Mouse (Mus musculus) liver, postnatal 0 days (tissue): ENCODE data around the gene Bicc1. TPM values are rescaled to one million over a fixed set of nuclear protein-coding genes. Genes with fewer than 3 reads are reported as not detected.
A peak's percentile ranks its signal among the peaks of the same experiment; 100 is the strongest.

ENCODE experiments used
- ATAC-seq: fragments of 200-750 bp; cut with Nextera tagmentation; 2 replicates; pipeline ENCODE4 v1.8.0; 2017; ENCODE audit warnings: mild to moderate bottlenecking, moderate library complexity
- DNase-seq: peaks from one replicate; pipeline ENCODE4 v3.0.0-alpha.2; 2016
- H3K27ac ChIP-seq: fragments of 300-500 bp; sonication (generic); 2 replicates; pipeline ENCODE4 v1.5.1; 2014; ENCODE audit warnings: antibody characterized with exemption, moderate library complexity, mild to moderate bottlenecking, low read depth
- H3K27me3 ChIP-seq: fragments of 300-500 bp; sonication (generic); 2 replicates; pipeline ENCODE4 v1.6.1; 2014; ENCODE audit warnings: low read length, control low read depth, mixed read lengths; ENCODE audit not compliant: insufficient read depth
- H3K36me3 ChIP-seq: fragments of 300-500 bp; sonication (generic); replicated peaks from 2 replicates; pipeline ENCODE4 v1.6.1; 2014; ENCODE audit warnings: mild to moderate bottlenecking, control low read depth, low read length, moderate library complexity, mixed read lengths; ENCODE audit not compliant: insufficient read depth
- H3K4me1 ChIP-seq: fragments of 300-500 bp; sonication (generic); 2 replicates; pipeline ENCODE4 v1.6.1; 2014; ENCODE audit warnings: antibody characterized with exemption, mild to moderate bottlenecking, control low read depth; ENCODE audit not compliant: insufficient read depth
- H3K4me2 ChIP-seq: fragments of 300-500 bp; sonication (generic); 2 replicates; pipeline ENCODE4 v1.6.1; 2014; ENCODE audit warnings: low read depth, mild to moderate bottlenecking, low read length, moderate library complexity, mixed read lengths
- H3K4me3 ChIP-seq: fragments of 300-500 bp; sonication (generic); 2 replicates; pipeline ENCODE4 v1.5.1; 2014; ENCODE audit warnings: low read depth, low read length
- H3K9ac ChIP-seq: fragments of 300-500 bp; sonication (generic); replicated peaks from 2 replicates; pipeline ENCODE4 v1.6.1; 2014; ENCODE audit warnings: mild to moderate bottlenecking, moderate library complexity
- H3K9me3 ChIP-seq: fragments of 300-500 bp; sonication (generic); 2 replicates; pipeline ENCODE4 v1.6.1; 2016; ENCODE audit warnings: mild to moderate bottlenecking, control low read depth, low read length, mixed read lengths
- CTCF ChIP-seq: sonication (generic); IDR thresholded peaks from 2 replicates; pipeline ENCODE4 v1.5.1; 2016; ENCODE audit warnings: antibody characterized with exemption, low read depth
- EP300 ChIP-seq: IDR thresholded peaks from 2 replicates; pipeline ENCODE4 v1.6.1; 2016; ENCODE audit warnings: antibody characterized with exemption, low read depth, mild to moderate bottlenecking
- WGBS: fragments of 180-500 bp; shearing (Covaris S2); extraction: QIAGEN DNeasy Blood & Tissue Kit; methylation state at CpG from one replicate; pipeline ENCODE4 v1.1.7; 2014; ENCODE audit not compliant: insufficient replicate concordance; 5-methylcytosine and 5-hydroxymethylcytosine counted together
- polyA plus RNA-seq: library from polyadenylated mRNA; unstranded; fragments of >200 nt; fragmentation: Nextera tagmentation; extraction: Ambion mirVana; gene quantifications from 2 replicates; pipeline ENCODE4 v1.2.1, GENCODE M21; 2015

The Bicc1 gene
- polyA plus RNA-seq, 1 experiment from 2014 or later: 3.0 TPM

GRCm38 (mm10) chr10:70895891-70896290 lies 263.6 kb downstream of the Bicc1 start:
- TF ChIP-seq EP300 (no peak), CTCF (no peak)
- Histone ChIP-seq H3K27ac (no peak overlapping the region), H3K9me3 (no peaks in the 10 kb centered on the region), H3K4me1 (no peaks in the 10 kb centered on the region), H3K9ac (no peak overlapping the region), H3K4me3 (no peak overlapping the region), H3K27me3 (no peaks in the 10 kb centered on the region), H3K4me2 (no peak overlapping the region), H3K36me3 (no peaks in the 10 kb centered on the region)
- DNase-seq (no peak), ATAC-seq (no peak)
- 66% methylated on average over 8 of the region's 8 CpGs for WGBS

- TF ChIP-seq CTCF (no peak), EP300 (no peak)
- Histone ChIP-seq H3K27me3 (no peaks in the 10 kb centered on the region), H3K9me3 (no peaks in the 10 kb centered on the region), H3K36me3 (no peaks in the 10 kb centered on the region), H3K4me2 (no peak overlapping the region), H3K27ac (no peak overlapping the region), H3K4me3 (no peak overlapping the region), H3K9ac (no peak overlapping the region), H3K4me1 (no peaks in the 10 kb centered on the region)
- DNase-seq (no peak), ATAC-seq (no peak)
- 41% methylated on average over 1 of the region's 1 CpGs for WGBS
Observed at GRCm38 (mm10) chr10:70878046-70878445, 281.5 kb downstream of the Bicc1 start.

- no peak overlapping the region for H3K27ac ChIP-seq
- no peaks in the 10 kb centered on the region for H3K9me3 ChIP-seq
- no peaks in the 10 kb centered on the region for H3K4me1 ChIP-seq
- H3K4me2 ChIP-seq: no peak overlapping the region
- no peak for DNase-seq
- ATAC-seq: no peak
- H3K27me3 ChIP-seq: no peaks in the 10 kb centered on the region
- TF ChIP-seq CTCF (no peak), EP300 (no peak)
- 75% methylated on average over 8 of the region's 8 CpGs for WGBS
- no peaks in the 10 kb centered on the region for H3K36me3 ChIP-seq
- no peak overlapping the region for H3K9ac ChIP-seq
- no peak overlapping the region for H3K4me3 ChIP-seq
Observed at GRCm38 (mm10) chr10:70877631-70878030, 281.9 kb downstream of the Bicc1 start.

DNA sequence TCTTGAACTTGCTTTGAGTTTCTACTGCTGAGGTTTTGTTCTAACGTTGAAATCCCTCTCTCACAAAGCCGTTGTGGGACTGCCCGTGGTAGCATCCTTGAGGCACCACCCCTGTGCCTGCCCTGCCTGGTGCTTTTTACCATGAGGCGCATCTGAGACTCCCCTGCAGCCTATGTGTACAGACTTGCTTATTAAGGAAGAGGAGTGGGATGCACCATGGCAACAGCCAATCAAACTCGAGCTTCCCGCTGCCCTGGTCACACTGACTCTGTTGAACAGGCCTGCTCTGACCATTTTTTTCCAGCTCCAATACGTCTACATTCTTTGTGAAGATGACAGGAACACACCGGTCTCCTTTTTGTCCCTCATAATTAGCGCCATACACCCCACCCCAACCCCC lies 283.0 kb downstream of the Bicc1 start:
- no peak overlapping the region for H3K4me3 ChIP-seq
- DNase-seq (no peak), ATAC-seq (no peak)
- no peak overlapping the region for H3K9ac ChIP-seq
- H3K36me3 ChIP-seq: no peaks in the 10 kb centered on the region
- no peak for TF ChIP-seq CTCF
- no peak for TF ChIP-seq EP300
- no peaks in the 10 kb centered on the region for H3K27me3 ChIP-seq
- H3K9me3 ChIP-seq: no peaks in the 10 kb centered on the region
- no peak overlapping the region for H3K27ac ChIP-seq
- H3K4me1 ChIP-seq: no peaks in the 10 kb centered on the region
- no peak overlapping the region for H3K4me2 ChIP-seq
- 77% methylated on average over 9 of the region's 9 CpGs for WGBS

GRCm38 (mm10) chr10:70876119-70876518 lies 283.4 kb downstream of the Bicc1 start:
- WGBS: 64% methylated on average over 8 of the region's 8 CpGs

GRCm38 (mm10) chr10:70874994-70875538 lies 284.4 kb downstream of the Bicc1 start:
- no peak overlapping the region for H3K4me3 ChIP-seq
- TF ChIP-seq CTCF: no peak
- TF ChIP-seq EP300: no peak
- WGBS: 75% methylated on average over 12 of the region's 12 CpGs
- no peaks in the 10 kb centered on the region for H3K4me1 ChIP-seq
- ATAC-seq (no peak), DNase-seq (no peak)
- H3K27me3 ChIP-seq: no peaks in the 10 kb centered on the region
- no peak overlapping the region for H3K27ac ChIP-seq
- H3K4me2 ChIP-seq: no peak overlapping the region
- no peak overlapping the region for H3K9ac ChIP-seq
- no peaks in the 10 kb centered on the region for H3K36me3 ChIP-seq
- no peaks in the 10 kb centered on the region for H3K9me3 ChIP-seq

More at GRCm38 (mm10) chr10:70876119-70876518, 283.4 kb downstream of the Bicc1 start:
- H3K36me3 ChIP-seq: no peaks in the 10 kb centered on the region
- no peak overlapping the region for H3K4me2 ChIP-seq
- no peaks in the 10 kb centered on the region for H3K4me1 ChIP-seq
- DNase-seq (no peak), ATAC-seq (no peak)
- no peaks in the 10 kb centered on the region for H3K27me3 ChIP-seq
- no peak overlapping the region for H3K9ac ChIP-seq
- no peaks in the 10 kb centered on the region for H3K9me3 ChIP-seq
- H3K27ac ChIP-seq: no peak overlapping the region
- TF ChIP-seq CTCF (0 out of 2 replicates have a peak, but pooled peaks have one; percentile 12), EP300 (no peak)
- H3K4me3 ChIP-seq: no peak overlapping the region

Other genes starting within 250 kb of the Bicc1 start
- 33.4 and 36.9 TPM in 2 replicates for gene Tfam, start 78.6 kb upstream of the Bicc1 start, polyA plus RNA-seq
- 6.9 and 8.8 TPM in 2 replicates for gene Ube2d1, start 125.6 kb upstream of the Bicc1 start, polyA plus RNA-seq
- gene Cisd1, start 185.3 kb upstream of the Bicc1 start, polyA plus RNA-seq: 261 and 297 TPM in 2 replicates
- 9.4 and 10.9 TPM in 2 replicates for gene Ipmk, start 188.1 kb upstream of the Bicc1 start, polyA plus RNA-seq